Mouse (Mus musculus): ENCODE results near the gene Rab30.

- TF ChIP-seq CTCF (IDR thresholded peaks at IDR 0.05; ENCODE audit: extremely low read depth, insufficient read depth, low read length) (no peak), POLR2A (IDR thresholded peaks at IDR 0.05; ENCODE audit: extremely low read depth, insufficient read depth, low read length) (no peak)
Observed at GRCm38 (mm10) chr7:92871596-92871995, 130.2 kb downstream of the Rab30 start.
